Mouse (Mus musculus) cerebellum, postnatal 10 days (tissue): Measurements from ENCODE around the gene Car7.

Experiments used
- DNase-seq, 2 experiments: peaks; one replicate each; pipeline ENCODE4 v3.0.0; 2021; ENCODE audit warnings: mixed read lengths in 2 of 2

Gene Car7

DNA sequence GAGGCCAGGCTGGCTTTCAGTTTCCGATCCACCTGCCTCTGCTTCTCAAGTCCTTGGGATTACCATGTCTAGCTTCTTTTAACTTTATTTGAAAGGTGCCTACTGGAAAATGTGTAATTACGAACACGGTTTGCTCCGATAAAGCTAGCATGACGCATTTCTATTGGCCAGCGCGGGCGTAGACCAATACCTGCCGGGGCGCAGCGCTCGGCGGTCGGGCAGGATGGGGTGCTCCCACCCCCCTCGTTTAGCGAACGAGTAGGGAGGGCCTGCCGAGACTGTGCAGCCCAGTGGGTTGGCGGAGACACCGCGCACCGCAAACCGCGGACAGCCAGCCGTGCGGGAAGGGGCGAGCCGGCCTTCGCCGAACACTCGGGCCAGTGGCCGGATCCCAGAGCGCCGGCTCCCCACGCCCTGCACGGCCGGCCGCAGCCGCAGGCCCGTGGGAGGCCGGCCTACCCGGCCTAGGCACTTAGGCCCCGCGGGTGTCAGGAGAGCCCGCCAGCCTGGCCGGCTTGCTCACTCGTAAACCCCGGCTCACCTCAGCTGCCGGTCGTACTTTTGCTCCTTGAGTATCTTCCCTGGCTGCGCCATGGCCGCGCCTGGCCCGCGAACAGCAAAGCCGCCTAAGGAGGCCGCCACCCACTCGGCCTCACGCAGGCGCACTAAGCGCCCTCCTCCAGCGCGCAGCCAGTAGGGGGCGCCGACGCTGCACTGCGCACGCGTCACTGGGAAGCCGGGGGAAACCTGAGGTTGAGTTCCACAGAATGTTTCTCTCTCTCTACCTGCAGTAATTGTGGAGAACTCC lies at the start of gene Car7, which contains the start of gene Nae1:
Car7 (plus strand) TSS at position 719 of the 808 bp plus-strand sequence.
Nae1 (minus strand) TSS at position 667 of the 808 bp plus-strand sequence.
- peak; percentile 96 to 97 for DNase-seq

DNA sequence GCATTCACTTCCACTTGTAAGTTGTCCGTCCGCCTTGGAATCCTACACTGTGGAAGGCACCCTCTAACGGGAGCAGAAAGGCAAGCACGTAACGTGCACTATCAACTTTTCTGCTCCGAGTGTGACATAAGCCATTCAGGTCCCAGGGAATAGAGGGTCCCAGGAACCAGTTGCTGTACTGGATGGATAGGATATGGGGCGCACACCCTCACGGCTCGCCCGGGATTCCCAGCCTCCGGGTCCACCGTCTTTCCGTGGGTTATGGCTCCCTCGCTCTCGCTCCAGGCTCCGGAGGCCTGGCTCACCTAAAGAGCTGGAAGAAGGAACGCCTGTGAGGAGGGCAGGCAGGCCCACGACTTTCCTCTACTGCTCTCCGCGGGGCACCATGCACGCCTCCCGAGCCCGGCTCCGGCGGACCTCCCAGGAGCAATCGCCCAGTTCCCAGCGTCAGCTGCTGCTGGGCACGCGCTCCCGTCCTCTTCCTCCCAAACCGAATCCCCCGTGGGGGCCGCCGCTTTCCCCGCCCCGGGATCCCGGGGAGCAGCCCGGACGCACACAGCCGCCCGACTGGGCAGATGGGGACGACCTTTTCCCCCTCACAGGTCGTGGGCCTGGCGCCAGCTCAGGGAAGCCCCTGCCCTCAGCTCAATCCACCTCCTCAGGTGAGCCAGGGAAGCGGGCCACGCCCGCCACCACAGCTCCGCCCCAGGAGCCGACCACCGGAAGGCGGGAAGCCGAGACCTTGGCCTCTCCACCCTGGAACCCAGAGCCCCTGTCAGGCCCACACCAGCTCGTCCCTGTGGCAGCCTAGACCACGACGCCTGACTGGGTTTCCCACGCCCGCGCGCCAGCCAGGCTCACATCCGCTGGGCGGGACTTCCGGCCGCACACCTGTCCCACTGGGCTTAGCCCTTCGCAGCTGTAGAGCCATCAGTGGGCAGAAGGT lies 25.2 kb upstream of the Car7 start, which contains the start of gene Terb1:
Terb1 (minus strand) TSS at position 850 of the 946 bp plus-strand sequence.
- peak; percentile 65 to 66 for DNase-seq

DNA sequence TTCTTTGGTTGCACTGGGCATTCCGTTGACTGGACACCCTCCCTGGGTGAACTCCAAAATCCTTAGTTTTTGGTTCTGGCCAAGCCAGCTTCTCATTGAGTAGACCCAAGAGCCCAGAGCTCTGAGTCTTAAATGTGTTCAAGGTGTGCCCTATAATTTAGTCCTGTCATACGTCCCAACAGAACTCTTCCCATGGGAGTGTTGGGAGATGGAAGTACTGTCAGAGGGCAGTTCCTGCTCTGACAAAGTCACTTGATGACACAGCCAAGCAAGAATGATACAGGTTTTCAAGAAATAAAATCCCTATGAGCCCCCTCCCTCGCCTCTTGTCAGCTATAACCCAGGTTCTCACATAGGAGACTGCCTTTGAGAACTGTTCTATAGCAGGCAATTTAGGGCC lies 24.4 kb upstream of the Car7 start:
- DNase-seq, result no peak

DNA sequence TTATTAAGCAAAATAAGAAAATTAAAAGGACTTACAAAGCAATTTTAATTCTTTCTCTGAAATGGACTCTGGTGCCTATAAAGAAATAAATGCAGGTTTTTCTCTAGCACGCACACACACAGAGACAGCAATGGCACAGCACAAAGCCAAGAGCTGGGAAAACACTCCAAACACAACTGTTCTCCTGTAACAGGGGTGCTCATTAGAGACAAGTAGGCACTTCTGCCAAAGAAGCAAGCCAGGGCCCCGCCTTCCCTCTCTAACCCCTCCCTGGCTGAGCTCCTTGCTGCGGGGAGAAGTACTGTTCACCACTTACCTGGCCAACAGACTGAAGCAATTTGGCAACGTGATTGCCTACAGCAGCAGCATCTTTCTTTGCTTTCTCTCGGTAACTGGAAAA lies 16.6 kb upstream of the Car7 start:
- peak; percentile 36 to 44 for DNase-seq

DNA sequence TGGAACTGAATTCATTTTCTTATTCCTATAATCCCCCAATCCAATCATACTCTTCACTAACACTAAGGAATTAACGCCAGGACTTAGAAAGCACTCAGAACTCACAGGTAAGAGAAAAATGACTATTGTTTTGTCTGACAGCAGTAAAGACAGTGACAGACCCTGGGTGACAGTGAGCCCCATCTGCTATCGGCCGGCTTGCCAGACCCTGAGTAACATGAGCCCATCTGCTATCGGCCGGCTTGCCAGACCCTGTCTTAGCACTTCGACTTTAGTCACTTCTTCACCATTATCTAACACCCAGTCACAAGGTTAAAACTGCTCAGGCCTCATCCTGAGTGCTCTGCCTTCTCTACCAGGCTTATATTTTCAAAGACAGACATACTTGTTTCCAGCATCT lies 4.8 kb upstream of the Car7 start:
- DNase-seq, result peak; percentile 91 to 93

DNA sequence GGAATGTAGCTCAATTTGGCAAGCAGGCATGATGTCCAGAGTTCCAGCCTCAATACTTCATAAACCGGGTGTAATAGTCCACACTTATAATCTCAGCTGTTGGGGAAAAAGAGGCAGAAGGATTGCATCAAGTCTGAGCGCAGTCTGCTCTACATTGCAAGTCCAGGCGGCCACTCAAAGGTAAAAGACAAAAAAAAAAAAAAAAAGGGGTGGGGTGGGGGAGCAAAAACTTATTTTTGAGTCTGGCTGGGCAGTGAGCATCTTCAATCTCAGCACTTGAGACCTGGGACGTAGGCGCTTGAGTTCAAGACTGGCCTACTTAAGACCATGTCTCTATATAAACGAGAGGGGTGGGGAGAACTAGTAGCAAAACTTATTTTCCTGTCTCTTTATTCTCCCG lies 938 bp upstream of the Car7 start:
- no peak for DNase-seq

DNA sequence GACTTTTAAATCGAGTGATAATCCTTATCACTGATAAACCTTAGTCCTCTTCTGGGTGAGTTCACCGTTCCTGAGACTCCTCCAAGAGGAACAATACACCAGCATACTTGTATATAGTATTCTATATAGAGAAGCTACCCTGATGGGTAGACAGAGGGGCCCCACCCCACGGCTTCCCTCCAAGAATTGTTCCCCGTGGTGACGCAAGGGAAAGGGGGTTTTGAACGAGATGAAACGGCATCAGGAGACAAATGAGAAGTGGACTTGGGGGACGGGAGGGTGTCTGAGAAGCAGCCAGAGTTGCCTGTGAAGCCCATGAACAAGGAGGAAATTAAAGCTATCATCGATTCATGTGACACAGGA lies 271 bp downstream of the Car7 start:
- peak; percentile 56 to 63 for DNase-seq

DNA sequence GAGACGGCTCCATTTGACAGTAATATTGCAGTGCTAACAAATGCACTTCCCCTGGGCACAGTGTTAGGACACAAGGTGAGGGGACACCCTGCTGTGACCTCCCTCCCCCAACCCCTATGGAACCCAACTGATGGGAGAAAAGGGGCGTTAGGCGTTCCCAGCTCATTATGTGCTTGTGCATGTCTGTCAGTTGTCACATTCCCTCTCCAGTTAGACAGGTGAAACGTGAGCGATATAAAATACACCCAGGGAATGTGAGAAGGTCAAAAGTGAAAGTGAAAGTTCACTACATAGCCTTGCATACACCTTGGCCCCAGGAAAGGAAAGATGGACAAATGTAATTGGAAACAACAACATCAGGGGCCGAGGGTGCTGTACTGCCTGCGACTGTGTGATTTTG lies 889 bp downstream of the Car7 start:
- DNase-seq, result peak in 1 of 2 experiments; percentile 35

DNA sequence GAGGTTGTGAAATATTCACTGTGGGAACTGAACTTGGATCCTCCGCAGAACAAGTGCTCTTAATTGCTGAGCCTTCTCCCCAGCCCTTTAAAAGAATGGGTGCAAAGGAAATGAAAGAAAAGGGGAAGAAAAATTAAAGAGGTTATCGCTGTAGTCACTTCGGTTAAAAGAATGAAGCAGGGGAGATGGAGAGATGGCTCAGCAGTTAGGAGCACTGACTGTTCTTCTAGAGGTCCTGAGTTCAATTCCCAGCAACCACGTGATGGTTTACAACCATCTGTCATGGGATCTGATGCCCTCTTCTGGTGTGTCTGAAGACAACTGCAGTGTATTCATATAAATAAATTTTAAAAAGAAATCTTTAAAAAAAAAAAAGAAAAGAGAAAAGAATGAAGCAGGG lies 1.5 kb downstream of the Car7 start:
- no peak for DNase-seq

DNA sequence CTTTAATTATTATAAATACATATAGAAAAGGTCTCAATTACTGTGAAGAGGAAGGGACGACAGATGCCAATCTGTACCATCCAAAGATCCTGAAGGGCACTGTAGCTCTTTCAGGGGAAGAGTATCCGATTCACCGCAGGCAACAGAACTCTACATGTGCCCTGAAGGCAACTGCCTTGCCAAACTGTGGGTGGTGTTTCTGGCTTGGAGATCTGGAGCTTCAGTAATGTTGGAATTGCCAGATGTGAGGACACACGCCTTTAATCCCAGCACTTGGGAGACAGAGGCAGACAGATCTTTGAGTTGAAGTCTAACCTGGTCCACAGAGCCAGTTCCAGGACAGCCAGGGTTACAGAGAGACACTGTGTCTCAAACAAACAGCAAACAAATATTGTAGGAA lies 4.4 kb downstream of the Car7 start:
- no peak for DNase-seq

DNA sequence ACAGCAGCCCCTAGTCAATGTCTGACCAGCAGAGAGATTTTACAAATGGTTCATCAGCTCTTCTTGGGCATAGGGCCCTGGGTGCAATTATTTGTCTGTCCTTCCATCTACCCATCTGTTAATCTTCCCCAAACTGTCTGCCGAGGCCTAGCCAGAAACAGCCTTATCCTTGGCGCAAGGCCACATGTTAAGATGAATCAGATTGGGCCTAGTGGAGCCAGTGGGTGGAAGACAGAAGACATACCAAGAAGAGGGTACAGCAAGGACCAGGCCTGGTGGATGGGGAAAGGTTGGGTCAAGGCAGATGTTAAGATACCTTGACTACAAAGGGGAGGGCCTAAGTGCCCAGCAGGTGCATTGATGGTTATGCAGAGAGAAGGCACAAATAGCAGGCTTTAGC lies 5.1 kb downstream of the Car7 start:
- peak; percentile 58 to 76 for DNase-seq

DNA sequence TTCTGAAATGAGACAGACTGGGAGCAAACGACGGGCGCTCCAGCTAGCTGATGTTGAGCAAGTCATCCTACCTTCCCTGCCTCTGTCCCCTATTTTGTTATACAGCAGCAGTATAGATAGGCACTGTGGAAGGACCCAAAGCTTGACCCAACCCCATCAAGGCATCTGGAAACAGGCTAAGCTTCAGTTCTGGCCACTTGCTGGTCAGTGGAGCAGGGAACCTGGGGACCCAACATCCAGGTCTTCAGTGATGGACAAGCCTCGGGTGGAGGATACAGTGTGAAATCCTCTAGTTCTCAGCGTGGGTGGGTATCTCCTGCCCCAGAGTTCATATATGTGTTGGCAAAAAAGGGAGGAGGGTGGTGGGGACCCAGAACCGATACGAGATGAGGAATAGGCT lies 5.7 kb downstream of the Car7 start:
- DNase-seq, result no peak

DNA sequence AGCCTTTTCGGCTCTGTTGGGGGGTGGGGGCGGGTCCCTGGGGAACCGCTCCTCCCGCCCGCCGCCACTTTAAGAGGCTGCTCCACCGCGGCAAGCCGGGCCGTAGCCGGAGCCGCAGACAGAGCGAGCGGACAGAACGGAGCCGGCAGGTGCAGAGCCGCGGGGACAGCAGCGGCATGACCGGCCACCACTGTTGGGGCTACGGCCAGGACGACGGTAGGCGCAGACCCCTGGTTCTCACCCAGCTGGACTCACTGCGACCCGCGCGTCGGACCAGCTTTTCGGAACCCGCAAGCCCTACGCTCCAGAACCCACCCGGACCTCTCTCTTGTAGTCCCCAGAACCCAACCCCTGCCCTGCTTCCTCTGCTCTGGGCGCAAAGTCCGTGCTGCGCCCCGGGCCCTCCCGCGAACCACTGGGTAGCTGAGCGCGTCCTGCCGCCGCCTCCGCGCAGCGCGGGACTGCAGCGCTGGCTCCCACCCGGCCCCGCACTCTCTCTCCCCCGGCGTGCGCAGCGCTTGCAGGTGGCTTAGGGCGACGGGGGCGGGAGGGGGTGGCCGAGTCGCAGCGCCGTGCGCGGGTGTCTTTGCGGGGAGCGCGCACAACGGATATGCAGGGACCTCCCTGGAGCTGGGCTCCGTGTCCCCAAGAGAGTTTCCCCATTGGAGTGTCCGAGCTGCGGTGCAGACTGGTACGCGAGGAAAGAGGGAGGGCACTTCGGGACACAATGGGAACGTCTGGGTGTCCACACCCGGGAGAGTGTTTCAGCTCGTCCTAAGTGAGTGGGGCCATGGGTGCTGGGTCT lies 6.4 kb downstream of the Car7 start:
- DNase-seq, result peak; percentile 51 to 57

DNA sequence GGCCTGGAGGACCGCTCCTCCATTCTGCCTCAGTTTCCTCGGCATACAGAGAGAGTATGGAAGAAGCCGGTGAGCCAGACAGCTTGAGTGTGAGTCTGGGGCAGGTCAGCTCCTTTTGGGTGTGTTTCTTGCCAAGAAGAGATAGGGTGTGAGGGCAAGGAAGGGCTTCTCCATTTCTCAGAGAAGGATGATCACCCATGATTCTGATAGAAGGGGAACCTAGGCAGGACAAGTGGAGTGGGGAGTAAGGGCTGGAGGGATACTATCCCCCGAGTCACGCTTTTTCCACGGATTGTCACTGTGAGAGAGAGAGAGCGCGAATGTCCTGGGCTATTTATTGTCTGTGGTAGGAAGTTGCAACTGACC lies 7.0 kb downstream of the Car7 start:
- no peak for DNase-seq

DNA sequence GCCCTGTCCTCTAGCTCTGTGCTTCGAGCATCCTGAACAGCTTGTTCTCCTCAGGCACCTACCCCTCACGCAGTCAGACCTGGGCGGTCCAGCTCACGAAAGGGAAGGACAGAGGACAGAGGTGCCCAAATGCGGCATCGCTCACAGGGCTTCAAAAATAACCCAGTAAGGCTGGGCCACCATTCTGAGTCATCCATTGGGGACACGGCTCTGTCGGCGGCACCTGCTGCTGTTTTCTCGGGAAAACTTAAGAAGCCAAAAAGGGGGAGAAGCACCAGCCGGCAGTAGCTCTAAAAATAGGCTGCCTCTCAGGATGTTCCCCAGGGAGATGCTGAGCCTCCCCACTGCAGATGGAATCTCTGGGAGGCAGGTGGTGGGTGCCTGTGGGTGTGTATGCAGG lies 7.7 kb downstream of the Car7 start:
- no peak for DNase-seq

DNA sequence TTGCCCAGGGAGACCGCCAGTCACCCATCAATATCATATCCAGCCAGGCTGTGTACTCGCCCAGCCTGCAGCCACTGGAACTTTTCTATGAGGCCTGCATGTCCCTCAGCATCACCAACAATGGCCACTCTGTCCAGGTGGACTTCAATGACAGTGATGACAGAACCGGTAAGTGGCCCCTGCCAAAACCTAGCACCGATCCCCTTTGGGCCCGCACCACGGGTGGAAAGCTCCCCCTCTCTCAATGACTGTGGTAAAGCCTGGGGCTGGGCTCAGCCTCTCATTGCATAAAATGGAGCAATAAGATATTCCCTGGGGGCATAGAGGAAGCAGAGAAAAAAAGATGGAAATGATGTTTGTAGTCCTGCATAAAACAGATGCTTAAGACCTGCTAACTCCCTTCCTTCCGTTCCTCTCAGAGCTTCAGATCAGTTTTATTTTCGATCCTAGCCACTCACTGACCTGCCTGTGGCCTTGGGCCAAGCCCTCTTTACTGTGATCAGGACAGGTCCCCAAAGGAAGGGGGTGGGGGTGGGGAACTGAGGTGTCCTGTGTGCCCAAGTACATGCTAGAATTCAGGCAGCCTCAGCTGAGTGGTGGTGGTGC lies 9.1 kb downstream of the Car7 start:
- no peak for DNase-seq

DNA sequence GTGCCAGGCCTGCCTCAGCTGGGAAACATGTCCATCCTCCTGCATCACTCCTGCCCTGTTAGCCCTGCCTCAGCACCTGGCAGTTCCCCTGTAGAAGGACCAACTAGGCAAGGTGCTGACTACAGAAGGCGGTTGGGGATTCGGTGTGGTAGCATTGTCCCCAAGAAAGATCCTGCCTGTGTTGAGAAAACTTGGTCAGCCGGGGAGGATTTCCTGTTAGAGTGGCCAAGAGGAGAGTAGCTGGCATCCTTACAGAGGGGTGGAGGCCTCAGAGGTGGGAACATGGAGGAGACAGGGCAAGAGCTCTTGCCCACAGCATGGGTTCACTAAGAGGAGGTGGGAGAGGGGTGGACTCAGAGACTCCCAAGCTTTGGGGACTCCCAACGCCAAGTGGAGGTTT lies 20.7 kb downstream of the Car7 start:
- no peak for DNase-seq

DNA sequence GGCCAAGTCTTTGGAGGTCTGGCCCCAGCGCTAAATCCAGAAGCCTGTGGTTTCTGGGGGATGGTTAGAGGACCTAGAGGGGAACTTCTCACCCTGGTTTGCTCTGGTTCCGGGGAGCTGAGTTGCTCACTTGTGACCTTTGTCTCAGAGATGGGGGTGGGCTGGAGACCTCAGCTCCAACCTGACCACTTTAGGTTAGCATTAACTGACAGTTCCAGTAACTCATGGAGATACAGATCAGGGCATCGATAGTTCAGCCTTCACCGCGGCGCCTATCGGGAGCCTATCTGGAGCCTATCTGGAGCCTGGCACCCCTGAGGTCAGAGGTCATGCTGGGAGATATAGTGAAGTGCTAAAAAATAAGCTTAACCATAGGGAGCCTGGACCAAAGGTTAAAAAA lies 22.7 kb downstream of the Car7 start:
- DNase-seq, result no peak

DNA sequence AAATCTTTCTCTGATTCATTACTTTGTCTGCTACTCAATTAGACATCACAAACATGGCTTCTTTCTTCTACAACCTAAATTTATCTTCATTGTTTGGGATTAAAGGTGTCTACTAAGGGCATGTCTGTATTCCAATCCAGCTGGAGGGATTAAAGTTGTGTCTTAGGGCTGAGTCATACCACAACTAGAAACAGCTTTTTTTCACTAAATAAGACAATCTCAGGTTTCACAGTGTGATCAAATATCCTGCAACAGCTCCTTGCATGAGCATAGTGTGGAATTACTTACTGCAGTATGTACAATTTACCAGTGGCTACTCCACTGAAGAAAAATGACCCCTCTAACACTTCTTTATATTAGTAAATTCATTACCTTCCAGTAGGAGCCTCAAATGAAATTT lies 26.2 kb downstream of the Car7 start:
- no peak for DNase-seq

DNA sequence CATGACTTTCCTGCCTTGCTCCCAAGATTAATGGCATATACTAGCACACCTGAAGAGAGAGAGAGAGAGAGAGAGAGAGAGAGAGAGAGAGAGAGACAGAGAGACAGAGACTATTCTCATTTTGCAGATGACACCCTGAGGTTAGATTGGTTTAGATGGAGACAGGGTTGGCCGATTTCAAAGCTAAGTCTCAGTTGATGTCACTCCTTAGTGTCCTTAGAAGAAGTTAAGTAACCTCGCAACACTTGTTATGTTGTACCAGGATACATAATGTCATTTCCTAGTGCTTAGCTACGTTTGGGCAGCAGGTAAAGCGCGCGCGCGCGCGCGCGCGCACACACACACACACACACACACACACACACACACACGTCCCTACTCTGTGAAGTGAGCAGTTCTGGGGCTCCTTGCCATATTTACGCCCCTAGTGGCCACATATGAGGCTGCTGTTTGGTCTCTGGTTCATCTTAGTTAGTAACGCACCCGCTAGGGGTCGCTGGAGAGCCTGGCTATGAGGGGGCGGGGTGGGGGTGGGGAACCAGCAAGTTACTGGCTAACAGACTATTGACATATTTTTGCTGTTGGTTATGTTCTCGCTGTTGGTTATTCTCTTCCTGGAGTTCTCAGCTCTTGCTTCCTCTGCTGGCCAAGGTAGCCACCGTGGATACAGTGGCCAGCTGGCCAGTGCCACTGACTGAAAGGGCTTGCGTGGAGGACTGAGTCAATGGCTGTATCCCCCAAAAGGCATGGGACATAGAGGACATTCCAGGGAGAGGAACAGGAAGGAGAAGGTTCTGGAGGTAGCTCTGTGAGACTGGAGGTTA lies 30.4 kb downstream of the Car7 start:
- DNase-seq, result peak; percentile 96 to 97

DNA sequence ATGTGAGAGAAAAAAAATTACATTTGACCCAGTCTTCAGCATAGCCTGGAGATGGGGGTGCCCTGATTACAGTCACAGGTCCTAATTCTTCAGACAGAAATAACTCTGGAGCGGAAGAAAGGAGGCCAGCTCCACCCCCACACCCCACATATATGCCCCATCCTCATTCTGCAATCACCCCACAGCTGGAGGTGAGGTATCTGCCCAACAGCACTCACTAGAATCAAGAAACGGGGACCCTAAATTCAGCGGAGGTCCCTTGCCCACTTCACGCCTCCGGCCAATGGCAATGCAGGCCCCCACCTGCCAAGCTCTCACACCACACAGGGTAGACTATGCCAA lies 30.9 kb downstream of the Car7 start:
- DNase-seq, result peak in 1 of 2 experiments; percentile 20

DNA sequence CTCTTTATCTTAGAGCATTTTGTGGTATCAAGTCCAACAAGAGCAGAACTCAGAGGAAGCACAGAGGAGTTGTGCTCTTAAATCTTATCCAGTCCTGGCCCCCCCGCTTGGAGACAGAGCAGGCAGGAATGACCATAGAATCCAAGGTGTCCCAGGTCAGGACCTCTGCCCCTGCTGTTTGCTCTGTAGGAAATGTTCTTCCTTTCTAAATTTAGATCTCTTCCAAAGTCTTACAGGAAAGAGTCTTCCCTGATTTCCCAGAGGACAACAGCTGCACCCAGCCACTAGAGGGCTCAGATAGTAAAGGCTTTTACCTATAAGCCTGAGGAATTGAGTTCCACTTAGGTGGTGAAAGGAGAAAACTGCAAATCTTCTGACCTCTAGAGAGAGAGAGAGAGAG lies 35.1 kb downstream of the Car7 start:
- no peak for DNase-seq
